Mouse (Mus musculus): ENCODE data around the gene Alpk1. TPM values are rescaled to one million over a fixed set of nuclear protein-coding genes. Genes with fewer than 3 reads are reported as not detected.

Gene Alpk1
- polyA plus RNA-seq, 1 experiment from 2014 or later = 0.30 TPM

DNA sequence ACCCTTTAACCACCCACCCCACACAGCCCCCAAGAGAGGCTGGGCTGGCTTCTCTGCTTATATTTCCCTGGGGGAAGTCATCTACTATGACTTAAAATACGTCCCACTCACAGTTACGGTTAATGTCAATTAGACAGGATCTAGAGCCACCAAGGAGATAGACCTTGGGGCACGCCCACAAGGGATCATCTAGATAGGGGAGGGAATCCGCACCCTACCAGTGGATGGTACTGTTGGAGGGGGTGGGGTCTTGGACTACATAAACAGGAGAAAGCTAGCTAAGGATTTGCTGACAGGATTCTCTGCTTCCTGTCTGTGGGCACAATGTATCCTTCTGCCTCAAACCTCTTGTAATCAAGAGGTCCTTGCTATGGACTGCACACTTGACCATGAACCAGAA, 24.1 kb upstream of the Alpk1 start:
- peaks cover 3% of the 10 kb centered on the region; the same call in 1 of the 2 replicates for H3K4me1 ChIP-seq
- no peak overlapping the region for H3K4me3 ChIP-seq
- H3K27me3 ChIP-seq (ENCODE audit: low read depth, poor library complexity, severe bottlenecking) = no peaks in the 10 kb centered on the region
- H3K9me3 ChIP-seq (replicated peaks) = no peaks in the 10 kb centered on the region
- no peak overlapping the region for H3K27ac ChIP-seq
- WGBS = 91% methylated on average over 4 of the region's 4 CpGs
- H3K36me3 ChIP-seq = peaks cover 38% of the 10 kb centered on the region
- DNase-seq (ENCODE audit: low spot score) = no peak

DNA sequence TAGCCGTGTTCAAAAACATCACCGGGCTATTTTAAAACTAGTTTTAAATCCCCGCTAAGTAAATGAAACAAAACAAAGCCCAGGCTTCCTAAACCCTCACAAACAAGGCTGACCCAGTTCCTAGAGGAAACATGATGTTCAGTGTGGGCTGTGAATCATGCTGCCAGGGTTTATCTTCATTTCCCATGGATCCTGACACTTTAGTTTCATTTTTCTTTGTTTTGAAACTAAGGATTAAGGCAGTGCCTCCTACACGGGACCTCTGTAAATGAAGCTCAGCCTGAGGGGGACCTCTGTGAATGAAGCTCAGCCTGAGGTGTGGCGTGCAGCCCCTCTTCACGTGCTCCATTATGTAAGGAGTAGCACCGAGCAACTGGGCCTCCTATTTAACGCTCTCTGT, 22.5 kb upstream of the Alpk1 start:
- H3K27me3 ChIP-seq (ENCODE audit: low read depth, poor library complexity, severe bottlenecking) = no peaks in the 10 kb centered on the region
- H3K9me3 ChIP-seq (replicated peaks) = no peaks in the 10 kb centered on the region
- peaks cover 22% of the 10 kb centered on the region for H3K36me3 ChIP-seq
- 49% methylated on average over 8 of the region's 8 CpGs for whole genome bisulfite sequencing
- no peak overlapping the region for H3K27ac ChIP-seq
- DNase-seq (ENCODE audit: low spot score) = no peak
- no peak overlapping the region for H3K4me3 ChIP-seq
- H3K4me1 ChIP-seq = peaks cover 3% of the 10 kb centered on the region; the same call in 1 of the 2 replicates

- Histone ChIP-seq H3K36me3 (peaks cover 9% of the 10 kb centered on the region), H3K4me1 (no peaks in the 10 kb centered on the region)
- WGBS = 92% methylated on average over 8 of the region's 8 CpGs
Observed at GRCm38 (mm10) chr3:127801162-127801561, 20.8 kb upstream of the Alpk1 start.

DNA sequence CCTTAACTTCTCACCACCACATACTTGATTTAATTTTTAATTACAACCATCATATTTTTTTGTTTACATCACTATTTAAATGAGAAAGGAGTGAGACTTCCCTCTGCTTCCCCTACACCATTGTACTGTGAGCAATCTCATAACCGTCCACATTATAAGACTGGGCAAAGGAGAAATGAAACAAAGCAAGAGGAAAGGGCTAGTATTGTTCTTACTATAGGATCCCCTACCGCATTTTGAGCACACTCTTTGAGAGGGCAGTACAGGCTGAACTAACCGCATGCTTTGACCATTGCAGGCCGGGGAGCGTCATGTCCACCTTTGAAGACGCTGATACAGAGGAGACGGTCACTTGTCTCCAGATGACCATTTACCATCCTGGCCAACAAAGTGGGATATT, 15.9 kb upstream of the Alpk1 start:
- Histone ChIP-seq H3K27me3 (ENCODE audit: low read depth, poor library complexity, severe bottlenecking) (peaks cover 14% of the 10 kb centered on the region), H3K4me3 (no peak overlapping the region), H3K36me3 (no peaks in the 10 kb centered on the region), H3K4me1 (peaks cover 2% of the 10 kb centered on the region), H3K9me3 (replicated peaks) (no peaks in the 10 kb centered on the region), H3K27ac (no peak overlapping the region)
- 96% methylated on average over 7 of the region's 7 CpGs for WGBS
- DNase-seq (ENCODE audit: low spot score) = no peak

More at GRCm38 (mm10) chr3:127801162-127801561, 20.8 kb upstream of the Alpk1 start:
- no peak overlapping the region for H3K27ac ChIP-seq
- H3K27me3 ChIP-seq (ENCODE audit: low read depth, poor library complexity, severe bottlenecking) = no peaks in the 10 kb centered on the region
- no peaks in the 10 kb centered on the region for H3K9me3 ChIP-seq (replicated peaks)
- no peak overlapping the region for H3K4me3 ChIP-seq
- no peak for DNase-seq (ENCODE audit: low spot score)

DNA sequence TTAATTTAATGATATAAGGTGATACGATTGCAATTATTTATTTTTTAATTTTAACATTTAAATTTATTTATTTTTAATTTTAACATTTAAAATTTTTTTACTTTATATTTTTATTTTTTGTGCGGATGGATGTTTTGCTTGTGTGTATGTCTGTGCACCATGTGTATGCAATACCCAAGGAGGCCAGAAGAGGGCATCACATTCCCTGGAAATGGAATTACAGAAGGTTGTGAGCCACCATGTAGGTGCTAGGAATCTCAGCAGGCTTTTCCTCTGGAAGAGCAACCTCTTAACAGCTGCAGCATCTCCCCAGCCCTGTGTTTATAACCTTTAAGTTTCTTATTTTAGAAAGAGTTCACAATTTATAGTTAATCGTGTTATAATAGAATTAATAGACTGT, 15.4 kb upstream of the Alpk1 start:
- Histone ChIP-seq H3K4me1 (peaks cover 7% of the 10 kb centered on the region), H3K36me3 (no peaks in the 10 kb centered on the region), H3K27me3 (ENCODE audit: low read depth, poor library complexity, severe bottlenecking) (peaks cover 19% of the 10 kb centered on the region), H3K4me3 (no peak overlapping the region), H3K27ac (no peak overlapping the region), H3K9me3 (replicated peaks) (no peaks in the 10 kb centered on the region)
- WGBS = 91% methylated on average over 3 of the region's 3 CpGs
- DNase-seq (ENCODE audit: low spot score) = no peak

- peaks cover 47% of the 10 kb centered on the region for H3K27me3 ChIP-seq (ENCODE audit: low read depth, poor library complexity, severe bottlenecking)
- H3K4me1 ChIP-seq = peaks cover 20% of the 10 kb centered on the region
- 78% methylated on average over 7 of the region's 7 CpGs for WGBS
- H3K9me3 ChIP-seq (replicated peaks) = no peaks in the 10 kb centered on the region
- H3K4me3 ChIP-seq = no peak overlapping the region
- H3K27ac ChIP-seq = no peak overlapping the region
- H3K36me3 ChIP-seq = no peaks in the 10 kb centered on the region
- DNase-seq (ENCODE audit: low spot score) = no peak
Observed at GRCm38 (mm10) chr3:127793022-127793421, 12.7 kb upstream of the Alpk1 start.

GRCm38 (mm10) chr3:127791595-127792561, 11.6 kb upstream of the Alpk1 start:
- Histone ChIP-seq H3K36me3 (no peaks in the 10 kb centered on the region), H3K4me3 (peak overlapping the region; percentile 72), H3K27me3 (ENCODE audit: low read depth, poor library complexity, severe bottlenecking) (peaks cover 58% of the 10 kb centered on the region), H3K4me1 (peaks cover 20% of the 10 kb centered on the region), H3K27ac (no peak overlapping the region), H3K9me3 (replicated peaks) (no peaks in the 10 kb centered on the region)
- 60% methylated on average over 4 of the region's 4 CpGs for WGBS
- DNase-seq (ENCODE audit: low spot score) = no peak

DNA sequence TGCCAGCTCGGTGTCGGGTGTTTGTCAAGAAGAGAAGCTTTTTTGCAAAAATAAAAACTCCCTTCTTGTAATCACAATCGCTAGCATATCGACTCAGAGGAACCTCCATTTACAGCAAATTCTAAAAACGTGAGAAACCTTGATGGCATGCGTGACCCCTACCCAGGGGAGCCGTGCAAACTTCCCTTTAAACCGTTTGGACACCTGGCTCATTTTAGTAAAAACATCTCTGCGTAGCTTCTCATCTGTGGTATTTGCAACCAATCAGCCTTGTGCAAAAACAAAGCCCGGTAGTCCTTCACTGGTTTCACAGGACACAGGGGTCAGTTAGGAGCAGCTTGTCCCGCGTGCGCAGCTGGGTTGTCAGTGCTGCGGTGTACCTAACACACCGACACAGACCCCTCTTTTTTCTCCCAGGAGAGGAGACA, 10.7 kb upstream of the Alpk1 start:
- Histone ChIP-seq H3K9me3 (replicated peaks) (no peaks in the 10 kb centered on the region), H3K36me3 (no peaks in the 10 kb centered on the region), H3K27me3 (ENCODE audit: low read depth, poor library complexity, severe bottlenecking) (peaks cover 61% of the 10 kb centered on the region), H3K27ac (no peak overlapping the region; the same call in 1 of the 2 replicates), H3K4me3 (peak overlapping the region; percentile 72), H3K4me1 (peaks cover 23% of the 10 kb centered on the region)
- WGBS = 1% methylated on average over 15 of the region's 15 CpGs
- peak; percentile 44 for DNase-seq (ENCODE audit: low spot score)

DNA sequence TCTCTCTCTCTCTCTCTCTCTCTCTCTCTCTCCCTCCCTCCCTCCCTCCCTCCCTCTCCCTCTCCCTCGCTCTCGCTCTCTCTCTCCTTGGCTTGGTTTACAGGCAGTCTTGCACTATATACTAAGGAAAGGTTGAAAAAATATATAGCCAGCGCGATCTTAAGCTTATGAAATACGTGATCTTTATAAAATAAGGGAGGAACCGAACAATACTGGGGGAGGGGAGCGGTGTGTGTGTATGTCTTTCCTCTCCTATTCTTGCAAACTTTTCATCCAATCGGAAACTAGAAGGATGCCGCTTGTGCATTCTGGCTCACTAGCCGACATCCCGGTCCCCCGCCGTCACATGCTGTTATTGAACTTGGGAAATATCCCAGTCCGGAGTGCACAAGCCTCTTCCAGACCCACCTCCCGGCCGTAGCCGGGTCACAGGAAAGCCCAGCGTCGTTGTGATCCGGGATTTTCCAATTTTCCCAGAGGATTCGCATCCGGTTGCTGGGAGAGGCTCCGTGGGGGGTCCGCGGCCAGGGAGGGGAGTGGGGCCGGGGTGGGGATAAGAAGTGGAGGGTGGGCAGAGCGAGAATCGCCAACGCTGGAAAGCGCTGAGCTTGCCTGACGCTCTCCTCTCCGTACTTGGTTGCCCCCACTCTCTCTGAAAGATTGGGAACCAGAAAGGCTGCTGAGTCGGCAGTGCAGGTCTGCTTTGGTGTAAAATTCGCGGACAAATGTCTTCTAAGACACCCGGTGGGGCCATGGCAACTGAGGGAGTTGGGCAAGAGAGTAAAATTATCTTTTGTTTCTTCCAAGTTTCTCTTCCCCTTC, 10.1 kb upstream of the Alpk1 start:
- Histone ChIP-seq H3K4me1 (peaks cover 23% of the 10 kb centered on the region), H3K27me3 (ENCODE audit: low read depth, poor library complexity, severe bottlenecking) (peaks cover 61% of the 10 kb centered on the region), H3K36me3 (no peaks in the 10 kb centered on the region), H3K27ac (peak overlapping the region; percentile 79), H3K4me3 (peak overlapping the region; percentile 72), H3K9me3 (replicated peaks) (no peaks in the 10 kb centered on the region)
- WGBS = under 1% methylated on average over 36 of the region's 36 CpGs
- DNase-seq (ENCODE audit: low spot score) = peak; percentile 75

GRCm38 (mm10) chr3:127789500-127790191, 9.3 kb upstream of the Alpk1 start, which contains the start of gene Tifa:
Gene Tifa (plus strand): TSS chr3:127789805.
- under 1% methylated on average over 44 of the region's 44 CpGs for WGBS
- Histone ChIP-seq H3K27ac (peak within 1 kb of the TSS; percentile 79), H3K27me3 (ENCODE audit: low read depth, poor library complexity, severe bottlenecking) (peaks cover 61% of the 10 kb centered on the region), H3K9me3 (replicated peaks) (no peaks in the 10 kb centered on the region), H3K36me3 (no peaks in the 10 kb centered on the region), H3K4me3 (peak within 1 kb of the TSS; percentile 72), H3K4me1 (peaks cover 23% of the 10 kb centered on the region)
- peak; percentile 76 for DNase-seq (ENCODE audit: low spot score)

DNA sequence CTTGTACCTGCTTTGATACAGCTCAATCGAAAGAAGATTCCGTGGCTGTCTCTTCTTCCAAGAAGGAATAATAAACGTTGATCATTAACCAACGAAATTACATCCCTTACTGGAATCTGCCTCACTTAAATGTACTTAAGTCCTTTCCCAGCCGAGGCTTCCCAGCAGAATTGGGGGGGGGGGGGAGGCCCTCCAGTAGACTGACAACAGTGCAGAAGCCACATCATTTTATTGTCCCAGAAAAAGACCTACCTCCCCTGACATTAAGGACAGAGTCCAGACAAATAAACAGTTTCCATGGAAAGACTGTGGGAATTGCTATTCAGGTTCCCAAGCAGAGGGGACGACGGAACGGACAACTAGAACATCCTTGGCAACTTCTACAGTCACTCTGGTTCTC, 8.6 kb upstream of the Alpk1 start:
- H3K27me3 ChIP-seq (ENCODE audit: low read depth, poor library complexity, severe bottlenecking) = peaks cover 61% of the 10 kb centered on the region
- no peaks in the 10 kb centered on the region for H3K9me3 ChIP-seq (replicated peaks)
- no peak overlapping the region for H3K27ac ChIP-seq
- H3K4me1 ChIP-seq = peaks cover 23% of the 10 kb centered on the region
- H3K36me3 ChIP-seq = no peaks in the 10 kb centered on the region
- H3K4me3 ChIP-seq = peak overlapping the region; percentile 72
- WGBS = 17% methylated on average over 8 of the region's 8 CpGs
- no peak for DNase-seq (ENCODE audit: low spot score)

- no peak for DNase-seq (ENCODE audit: low spot score)
- H3K4me1 ChIP-seq = peaks cover 23% of the 10 kb centered on the region
- no peaks in the 10 kb centered on the region for H3K9me3 ChIP-seq (replicated peaks)
- H3K27ac ChIP-seq = no peak overlapping the region
- peaks cover 61% of the 10 kb centered on the region for H3K27me3 ChIP-seq (ENCODE audit: low read depth, poor library complexity, severe bottlenecking)
- 56% methylated on average over 7 of the region's 7 CpGs for WGBS
- no peak overlapping the region for H3K4me3 ChIP-seq
- no peaks in the 10 kb centered on the region for H3K36me3 ChIP-seq
Observed at GRCm38 (mm10) chr3:127788038-127788437, 7.7 kb upstream of the Alpk1 start.

Measured in limb, embryonic 10.5 days (tissue).